Mouse (Mus musculus) gastrocnemius, adult 8-10 months (tissue): ENCODE results near the gene Naa16. TPM values are rescaled to one million over a fixed set of nuclear protein-coding genes. Genes with fewer than 3 reads are reported as not detected.

Source experiments
- DNase-seq, 2 experiments: peaks; one replicate each; pipeline ENCODE4 v3.0.0; 2022; ENCODE audit warnings: low spot score in 2 of 2
- total RNA-seq, 4 experiments: library from RNA; stranded (reverse); gene quantifications; 2 replicates each; pipeline ENCODE4 v1.2.4; 2022

Gene Naa16
- total RNA-seq, 4 experiments from 2014 or later, result 22.9 to 28.9 (median 25.4) TPM

GRCm38 (mm10) chr14:79299230-79299629 lies 91.3 kb downstream of the Naa16 start:
- no peak for DNase-seq

GRCm38 (mm10) chr14:79298314-79298992 lies 92.1 kb downstream of the Naa16 start:
- no peak for DNase-seq

DNA sequence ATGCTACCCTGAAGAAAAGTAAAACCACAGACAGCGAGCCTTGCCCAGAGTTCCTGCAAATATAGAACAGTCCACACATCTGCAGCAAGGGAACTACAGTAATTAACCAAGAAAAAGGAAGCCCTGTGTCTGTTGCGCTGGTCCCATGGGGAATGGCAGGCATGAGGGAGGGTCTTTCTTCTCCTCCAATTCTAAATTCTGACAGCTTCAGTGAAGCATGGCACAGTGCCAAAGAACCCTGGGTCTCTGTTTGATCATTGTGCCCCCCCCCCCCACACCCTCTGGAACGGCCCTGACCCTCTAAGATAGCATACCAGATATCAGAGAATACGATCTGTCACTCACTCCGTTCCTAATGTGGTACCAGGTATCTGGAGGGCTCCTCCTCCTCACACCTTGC lies 93.7 kb downstream of the Naa16 start:
- no peak for DNase-seq

DNA sequence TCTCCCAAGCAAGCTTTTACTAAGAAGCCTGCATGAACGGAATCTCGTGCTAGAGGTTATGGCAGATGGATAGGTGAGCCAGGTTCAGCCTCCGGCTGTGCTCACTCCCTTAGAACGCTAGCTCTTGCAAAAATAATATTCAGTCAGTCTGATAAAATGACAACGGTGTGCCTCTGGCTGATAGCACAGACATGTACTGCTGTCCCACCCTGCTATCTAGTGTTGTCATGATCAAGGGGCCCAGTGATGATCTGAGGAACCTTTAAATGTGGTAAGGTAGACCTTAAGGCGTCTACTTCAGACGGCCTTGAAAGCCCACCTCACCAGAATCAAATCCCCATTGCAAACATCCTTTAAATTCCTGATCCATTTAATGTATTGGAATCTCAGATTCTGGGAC lies 94.4 kb downstream of the Naa16 start:
- DNase-seq, result no peak

GRCm38 (mm10) chr14:79295579-79295978 lies 95.0 kb downstream of the Naa16 start:
- DNase-seq, result no peak

- no peak for DNase-seq
These were observed 95.6 kb downstream of the Naa16 start for GRCm38 (mm10) chr14:79294950-79295349.

DNA sequence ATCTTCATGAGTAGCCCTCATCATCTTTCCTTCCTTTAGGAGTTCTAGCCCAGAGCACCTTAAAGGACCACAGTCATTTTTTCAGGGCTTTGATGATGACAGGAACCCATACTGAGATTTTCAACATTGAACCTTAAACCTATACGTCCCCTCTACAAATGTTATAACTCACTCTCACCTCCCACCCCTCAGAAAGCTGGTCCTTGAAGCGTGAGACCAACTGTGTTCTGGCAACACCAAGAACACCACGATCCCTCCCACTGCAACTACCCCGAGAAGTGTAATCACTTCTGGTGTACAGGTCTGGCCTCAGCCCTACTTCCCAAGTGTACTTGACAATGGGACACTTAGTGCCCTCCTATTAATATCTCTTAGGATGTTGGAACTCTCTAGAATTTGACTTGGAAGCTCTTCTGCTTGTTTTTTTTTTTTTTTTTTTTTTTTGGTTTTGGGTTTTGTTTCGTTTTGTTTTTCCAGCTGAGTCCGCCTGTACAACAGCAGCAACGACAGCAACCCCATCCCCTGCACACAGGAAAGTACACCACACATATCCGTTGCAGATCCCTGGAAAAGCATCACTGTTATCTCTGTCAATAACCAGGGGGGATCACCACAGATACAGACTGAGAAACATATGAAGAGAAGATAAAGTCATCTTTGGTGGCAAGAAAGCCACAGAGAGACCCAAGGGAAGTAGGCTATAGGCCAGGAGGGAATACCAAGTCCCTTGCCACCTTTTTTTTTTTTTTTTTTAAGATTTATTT lies 96.3 kb downstream of the Naa16 start:
- no peak for DNase-seq

- no peak for DNase-seq
These were observed 97.3 kb downstream of the Naa16 start for GRCm38 (mm10) chr14:79293119-79293780.

DNA sequence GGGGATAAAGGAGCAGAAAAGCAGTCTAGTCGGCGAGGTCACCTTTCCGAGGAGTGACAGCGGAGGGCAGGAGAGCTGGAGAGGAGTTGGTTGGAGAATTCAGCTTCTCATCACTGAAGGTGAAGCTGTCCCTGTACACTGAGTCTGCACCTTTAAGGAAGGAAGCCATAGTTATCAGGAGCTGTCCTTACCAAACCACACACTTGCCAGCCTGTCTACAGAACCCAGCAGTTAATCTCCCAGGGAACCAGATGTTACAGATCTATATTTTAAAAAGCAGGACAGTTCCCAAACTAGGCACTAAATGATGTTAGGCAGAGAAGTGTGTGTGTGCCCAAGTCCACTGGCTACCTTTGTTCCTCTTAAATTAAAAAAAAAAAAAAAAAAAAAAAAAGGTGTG lies 98.9 kb downstream of the Naa16 start:
- DNase-seq, result no peak

- DNase-seq, result no peak
These were observed 99.7 kb downstream of the Naa16 start for GRCm38 (mm10) chr14:79290683-79291425.

- DNase-seq, result no peak
These were observed 100.7 kb downstream of the Naa16 start for GRCm38 (mm10) chr14:79289909-79290308.

GRCm38 (mm10) chr14:79288280-79288679 lies 102.3 kb downstream of the Naa16 start:
- DNase-seq, result no peak

GRCm38 (mm10) chr14:79287251-79287863 lies 103.2 kb downstream of the Naa16 start:
- DNase-seq, result no peak

DNA sequence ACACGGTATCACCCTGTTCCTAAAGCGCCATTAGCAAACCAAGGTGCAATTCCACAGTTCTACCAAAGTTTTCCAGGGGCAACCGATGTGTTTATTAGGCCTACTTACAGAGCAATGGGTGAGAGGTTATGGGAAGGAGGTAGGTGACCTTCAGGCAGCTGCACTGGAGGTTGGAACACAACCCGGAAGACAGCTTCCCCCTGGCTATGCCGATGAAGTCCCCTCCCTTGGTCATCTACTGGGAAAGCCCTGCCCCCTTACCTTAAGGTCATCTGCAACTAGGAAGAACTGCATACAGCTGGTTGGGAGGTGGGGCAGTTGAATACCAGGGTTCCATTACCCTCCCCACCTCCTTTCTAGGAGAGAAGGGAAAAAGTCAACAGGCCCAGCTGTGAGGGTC lies 105.0 kb downstream of the Naa16 start:
- no peak for DNase-seq

DNA sequence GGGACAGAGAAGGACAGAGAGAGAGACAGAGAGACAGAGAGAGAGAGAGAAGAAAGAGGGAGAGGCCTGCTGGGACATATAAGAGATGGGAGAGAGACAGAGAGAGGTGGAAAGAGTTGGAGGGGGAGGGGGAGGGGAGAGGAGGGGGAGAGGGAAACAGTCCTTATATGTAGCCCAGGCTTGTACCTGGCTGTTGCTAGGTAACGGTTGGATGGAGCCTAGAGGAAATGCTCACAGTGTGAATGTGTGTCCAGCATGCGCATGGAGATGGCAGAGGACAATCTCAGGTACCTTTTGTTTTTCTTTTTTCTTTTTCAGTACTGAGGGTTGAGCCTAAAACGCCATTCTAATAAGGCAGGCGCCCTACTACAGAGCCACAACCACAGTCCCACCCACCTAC lies 106.0 kb downstream of the Naa16 start:
- DNase-seq, result no peak

DNA sequence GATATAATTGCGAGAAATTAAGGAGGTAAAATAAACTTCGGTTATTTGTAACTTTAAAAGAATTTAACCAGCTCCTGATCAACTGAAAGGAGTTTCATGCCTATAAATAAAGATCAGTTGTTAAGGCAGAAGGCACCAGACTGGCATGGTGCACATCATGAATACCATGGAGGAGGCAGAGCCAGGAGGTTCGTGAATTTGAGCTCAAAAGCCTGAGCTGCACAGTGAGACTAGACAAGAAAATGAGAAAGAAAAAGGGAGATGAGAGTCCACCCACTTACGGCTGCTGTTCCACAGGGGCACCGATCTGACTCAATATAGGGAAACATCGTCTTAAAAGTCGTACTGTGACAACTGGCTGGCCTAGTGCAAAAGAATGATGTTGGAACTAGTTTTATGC lies 106.6 kb downstream of the Naa16 start:
- DNase-seq, result no peak

- DNase-seq, result no peak
These were observed 108.6 kb downstream of the Naa16 start for GRCm38 (mm10) chr14:79281894-79282553.

- DNase-seq, result no peak
These were observed 110.1 kb downstream of the Naa16 start for GRCm38 (mm10) chr14:79280456-79280855.

GRCm38 (mm10) chr14:79279494-79279893 lies 111.1 kb downstream of the Naa16 start:
- DNase-seq, result peak in 1 of 2 experiments; percentile 27

DNA sequence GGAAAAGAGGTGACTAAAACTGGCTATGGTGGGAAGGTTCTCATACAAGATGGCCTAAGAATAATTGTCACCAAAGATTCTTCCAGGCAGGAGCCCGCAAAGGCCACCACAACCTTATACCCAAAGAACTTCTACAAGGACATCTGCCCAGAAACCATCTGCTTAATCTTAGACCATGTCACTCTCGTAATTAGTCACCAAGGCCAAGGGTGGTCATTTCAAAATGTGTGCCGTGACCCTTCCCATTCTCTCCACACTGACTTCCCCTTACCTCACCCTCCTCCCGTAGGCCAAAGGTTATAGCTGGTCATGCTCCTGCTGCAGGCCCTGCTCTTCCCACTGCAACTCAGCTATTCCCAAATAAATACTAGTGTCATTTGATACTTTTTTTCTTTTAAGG lies 111.7 kb downstream of the Naa16 start:
- DNase-seq, result no peak

GRCm38 (mm10) chr14:79277922-79278321 lies 112.7 kb downstream of the Naa16 start:
- DNase-seq, result no peak
